ENCODE assay signal across 25 mouse cellular contexts in the genomic region with DNA sequence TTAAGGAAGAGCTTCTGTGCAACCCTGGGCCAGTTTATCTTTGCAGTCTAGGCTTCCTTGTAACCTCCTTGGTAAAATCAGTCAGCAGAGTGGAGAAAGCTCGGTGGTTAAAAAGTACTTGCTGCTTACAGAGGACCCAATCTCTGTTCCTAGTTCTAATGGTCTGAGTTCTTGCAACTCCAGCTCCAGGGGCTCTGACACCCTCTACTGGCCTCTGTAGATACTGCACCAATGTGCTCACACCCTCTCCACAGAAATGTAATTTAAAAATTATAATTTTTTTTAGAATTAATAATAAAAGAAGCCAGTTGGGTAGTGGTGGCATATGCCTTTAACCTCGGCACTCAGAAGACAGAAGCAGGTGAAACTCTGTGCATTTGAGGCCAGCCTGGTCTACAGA. TPM values are rescaled to one million over a fixed set of nuclear protein-coding genes. Genes with fewer than 3 reads are reported as not detected.
DNase-seq lines count a peak whose midpoint lies in the region; ATAC-seq and TF ChIP-seq lines count a peak whose summit lies in the region.
"Had no signal": no experiment of that assay in that cellular context is flagged by ENCODE, and none has a peak within 500 bp of the region (broad histone marks: within the 10 kb centered on the region; RNA-seq: fewer than 3 reads in every experiment).

No protein-coding gene starts in this region.

- DNase-seq in kidney, postnatal 0 days (ENCODE audit: low spot score), result no peak
- DNase-seq in kidney, postnatal 36 days, result no peak
- DNase-seq in A20 (ENCODE audit: low read depth, low spot score), result peak; percentile 32
- DNase-seq in ES-E14 (ENCODE audit: low read depth, low spot score), result no peak
- no peak for DNase-seq in liver, embryonic 14.5 days (ENCODE audit: low read depth in 3 of 3, low spot score in 3 of 3)
- DNase-seq in retina, postnatal 1 day, result no peak
- no peak for DNase-seq in left cerebral cortex, postnatal 4 days
- DNase-seq: cerebellum, postnatal 10 days; gastrocnemius, postnatal 36 days; heart, postnatal 14 days; kidney, adult 18-20 months; kidney, postnatal 4 days; lung, postnatal 4 days; thymus, adult 2 months had no signal

- H3K9ac ChIP-seq in kidney, postnatal 0 days (ENCODE audit: low read depth, low read length), result no peak overlapping the region
- no peak overlapping the region for H3K9ac ChIP-seq in ES-E14 (ENCODE audit: insufficient read depth, low read depth, low read length, poor library complexity, severe bottlenecking)
- no peak overlapping the region for H3K9ac ChIP-seq in liver, embryonic 14.5 days (replicated peaks)
- H3K9ac ChIP-seq: forebrain, embryonic 12.5 days; hindbrain, embryonic 14.5 days; liver, embryonic 15.5 days; midbrain, embryonic 12.5 days had no signal

- H3K9me3 ChIP-seq in kidney, postnatal 0 days (replicated peaks; ENCODE audit: low read length), result no peaks in the 10 kb centered on the region
- no peaks in the 10 kb centered on the region for H3K9me3 ChIP-seq in ES-E14 (ENCODE audit: control insufficient read depth, insufficient read depth, low read depth, low read length)
- no peaks in the 10 kb centered on the region for H3K9me3 ChIP-seq in liver, embryonic 14.5 days (ENCODE audit: control insufficient read depth, low read length)
- H3K9me3 ChIP-seq: forebrain, embryonic 12.5 days; liver, embryonic 15.5 days; midbrain, embryonic 12.5 days had no signal

- no peak overlapping the region for H3K4me2 ChIP-seq in kidney, postnatal 0 days (ENCODE audit: low read length)
- H3K4me2 ChIP-seq in liver, embryonic 14.5 days (ENCODE audit: low read depth), result no peak overlapping the region
- H3K4me2 ChIP-seq: forebrain, embryonic 12.5 days; heart, embryonic 11.5 days; hindbrain, embryonic 14.5 days; liver, embryonic 15.5 days; midbrain, embryonic 12.5 days had no signal

- peak; percentile 30 for TF ChIP-seq CTCF in kidney, postnatal 0 days (IDR thresholded peaks at IDR 0.05; ENCODE audit: low read depth)
- peak; percentile 38 for TF ChIP-seq CTCF in liver, embryonic 14.5 days (IDR thresholded peaks at IDR 0.05; ENCODE audit: low read depth)

- TF ChIP-seq EP300 in liver, embryonic 14.5 days (IDR thresholded peaks at IDR 0.05; ENCODE audit: low read depth), result no peak

- no peaks in the 10 kb centered on the region for H3K27me3 ChIP-seq in kidney, postnatal 0 days (ENCODE audit: insufficient read depth, low read length)
- peaks cover 11% of the 10 kb centered on the region for H3K27me3 ChIP-seq in liver, embryonic 14.5 days (ENCODE audit: control insufficient read depth, insufficient read depth, low read length)
- H3K27me3 ChIP-seq: Patski had no signal

- H3K4me1 ChIP-seq in kidney, postnatal 0 days (replicated peaks; ENCODE audit: insufficient read depth, low read length), result no peaks in the 10 kb centered on the region
- H3K4me1 ChIP-seq in ES-E14 (ENCODE audit: control insufficient read depth in 2 of 2, insufficient read depth in 2 of 2, low read length in 2 of 2, poor library complexity in 1 of 2), result peaks cover 7 to 8% of the 10 kb centered on the region in 2 experiments
- H3K4me1 ChIP-seq in liver, embryonic 14.5 days (replicated peaks; ENCODE audit: control insufficient read depth in 2 of 2, insufficient read depth in 2 of 2, low read length in 1 of 2), result no peaks in the 10 kb centered on the region
- H3K4me1 ChIP-seq: liver, embryonic 15.5 days had no signal

- intact Hi-C loops in left cerebral cortex, postnatal 4 days (cut with DNase I), result no loop called here

- WGBS in kidney, postnatal 0 days, result 83% methylated on average over 2 of the region's 2 CpGs
- 40% methylated on average over 2 of the region's 2 CpGs for WGBS in liver, embryonic 14.5 days (ENCODE audit: insufficient replicate concordance)

- no peak overlapping the region for H3K4me3 ChIP-seq in kidney, postnatal 0 days (replicated peaks; ENCODE audit: low read depth, low read length)
- H3K4me3 ChIP-seq in ES-E14 (ENCODE audit: insufficient read depth in 1 of 2, low read depth in 1 of 2, low read length in 2 of 2, poor library complexity in 1 of 2, severe bottlenecking in 1 of 2), result no peak overlapping the region
- H3K4me3 ChIP-seq in liver, embryonic 14.5 days (ENCODE audit: insufficient read depth in 1 of 2, low read depth in 2 of 2, low read length in 2 of 2), result no peak overlapping the region
- H3K4me3 ChIP-seq: forebrain, embryonic 12.5 days; liver, embryonic 15.5 days; midbrain, embryonic 12.5 days had no signal

- ATAC-seq in kidney, postnatal 0 days (replicated peaks; ENCODE audit: low FRiP score, low read depth), result no peak
- ATAC-seq in liver, embryonic 14.5 days (ENCODE audit: insufficient read depth), result no peak
- ATAC-seq: Patski had no signal

- no peak overlapping the region for H3K27ac ChIP-seq in kidney, postnatal 0 days
- no peak overlapping the region for H3K27ac ChIP-seq in ES-E14 (ENCODE audit: insufficient read depth, low read depth, low read length, poor library complexity, severe bottlenecking)
- H3K27ac ChIP-seq in liver, embryonic 14.5 days, result no peak overlapping the region
- H3K27ac ChIP-seq: forebrain, embryonic 12.5 days; hindbrain, embryonic 14.5 days; liver, embryonic 15.5 days; midbrain, embryonic 12.5 days had no signal

- in situ Hi-C loops in ES-E14 (cut with MboI; ENCODE audit: low sequenced_read_pairs in 2 of 2, unreplicated experiment in 2 of 2), result no loop called here

- no peaks in the 10 kb centered on the region for H3K36me3 ChIP-seq in kidney, postnatal 0 days (ENCODE audit: insufficient read depth, low read length)
- no peaks in the 10 kb centered on the region for H3K36me3 ChIP-seq in ES-E14 (ENCODE audit: control insufficient read depth, insufficient read depth, low read length, poor library complexity, severe bottlenecking)
- no peaks in the 10 kb centered on the region for H3K36me3 ChIP-seq in liver, embryonic 14.5 days (replicated peaks; ENCODE audit: control insufficient read depth, insufficient read depth, low read depth)
- H3K36me3 ChIP-seq: forebrain, embryonic 12.5 days; liver, embryonic 15.5 days; midbrain, embryonic 12.5 days had no signal

TF ChIP-seq in ES-E14, 5 proteins besides CTCF, POLR2A, EP300 and RAD21:
- no peak for TF ChIP-seq ZNF384 (IDR thresholded peaks at IDR 0.05; ENCODE audit: low read depth, low read length)
- TF ChIP-seq ZC3H11A (IDR thresholded peaks at IDR 0.05; ENCODE audit: borderline replicate concordance, low read depth, low read length), result peak; percentile 73

RNA-seq across cellular contexts. Expression of a gene that starts 8.7 kb away (rescaled TPM):
- 0.87 and 0.92 TPM in 2 replicates for polyA plus RNA-seq in kidney, postnatal 0 days (2015; fragmentation: Nextera tagmentation; extraction: Ambion mirVana)
- total RNA-seq in ES-E14 (2012; rRNA removed), result 10.8 and 43.2 TPM in 2 replicates
- polyA plus RNA-seq in liver, embryonic 14.5 days (2012; rRNA removed), result 0.02 and 0.09 TPM in 2 replicates
- not detected in 2 replicates for polyA plus RNA-seq in liver, embryonic 14.5 days (2014; fragmentation: Nextera tagmentation; extraction: Ambion mirVana)
- under 1 TPM; 0.26 to 0.62 TPM for total RNA-seq in left cerebral cortex, postnatal 4 days (2021)
- total RNA-seq: gastrocnemius, postnatal 36 days; heart, postnatal 14 days; layer of hippocampus, postnatal 25 days; left cerebral cortex, postnatal 36 days; neutrophil, adult 5-6 weeks had no signal
- polyA plus RNA-seq: liver, embryonic 15.5 days; stomach, embryonic 14.5 days had no signal

RNA-seq across cellular contexts. Expression of a gene that starts 27.2 kb away (rescaled TPM):
- 22.4 and 25.9 TPM in 2 replicates for polyA plus RNA-seq in kidney, postnatal 0 days (2015; fragmentation: Nextera tagmentation; extraction: Ambion mirVana)
- total RNA-seq in ES-E14 (2012; rRNA removed), result 23.9 TPM in 2 replicates
- 6.9 and 11.7 TPM in 2 replicates for polyA plus RNA-seq in liver, embryonic 14.5 days (2012; rRNA removed)
- polyA plus RNA-seq in liver, embryonic 14.5 days (2014; fragmentation: Nextera tagmentation; extraction: Ambion mirVana), result 6.4 and 6.7 TPM in 2 replicates
- total RNA-seq in left cerebral cortex, postnatal 4 days (2021), result 10 to 100 TPM; 33.5 to 36.0 TPM

RNA-seq across cellular contexts. Expression of a gene that starts 40.5 kb away (rescaled TPM):
- polyA plus RNA-seq in kidney, postnatal 0 days (2015; fragmentation: Nextera tagmentation; extraction: Ambion mirVana), result 0.13 TPM in 1 of 2 replicates, not detected in the other
- total RNA-seq in ES-E14 (2012; rRNA removed), result 147 and 268 TPM in 2 replicates
- not detected in 2 replicates for polyA plus RNA-seq in liver, embryonic 14.5 days (2012; rRNA removed)
- polyA plus RNA-seq in liver, embryonic 14.5 days (2014; fragmentation: Nextera tagmentation; extraction: Ambion mirVana), result not detected in 2 replicates
- total RNA-seq in left cerebral cortex, postnatal 4 days (2021), result not detected
- total RNA-seq: adrenal gland, postnatal 4 days; heart, postnatal 14 days; layer of hippocampus, postnatal 25 days; left cerebral cortex, postnatal 36 days had no signal
- polyA plus RNA-seq: forebrain, embryonic 12.5 days; heart, embryonic 11.5 days; hindbrain, embryonic 14.5 days; liver, embryonic 15.5 days; midbrain, embryonic 12.5 days; Patski; stomach, embryonic 14.5 days had no signal

RNA-seq across cellular contexts. Expression of a gene that starts 49.8 kb away (rescaled TPM):
- polyA plus RNA-seq in kidney, postnatal 0 days (2015; fragmentation: Nextera tagmentation; extraction: Ambion mirVana), result 0.58 and 0.93 TPM in 2 replicates
- total RNA-seq in ES-E14 (2012; rRNA removed), result 2.4 and 3.3 TPM in 2 replicates
- 0.10 TPM in 2 replicates for polyA plus RNA-seq in liver, embryonic 14.5 days (2012; rRNA removed)
- 0.10 and 0.13 TPM in 2 replicates for polyA plus RNA-seq in liver, embryonic 14.5 days (2014; fragmentation: Nextera tagmentation; extraction: Ambion mirVana)
- total RNA-seq in left cerebral cortex, postnatal 4 days (2021), result under 1 TPM; 0.44 to 0.72 TPM
- total RNA-seq: gastrocnemius, postnatal 36 days; heart, postnatal 14 days; layer of hippocampus, postnatal 25 days had no signal
- polyA plus RNA-seq: Patski; stomach, embryonic 14.5 days had no signal

RNA-seq across cellular contexts. Expression of a gene that starts 52.1 kb away (rescaled TPM):
- polyA plus RNA-seq in kidney, postnatal 0 days (2015; fragmentation: Nextera tagmentation; extraction: Ambion mirVana), result 212 and 227 TPM in 2 replicates
- 57.6 and 65.9 TPM in 2 replicates for total RNA-seq in ES-E14 (2012; rRNA removed)
- polyA plus RNA-seq in liver, embryonic 14.5 days (2012; rRNA removed), result 14.6 and 16.7 TPM in 2 replicates
- polyA plus RNA-seq in liver, embryonic 14.5 days (2014; fragmentation: Nextera tagmentation; extraction: Ambion mirVana), result 25.4 and 27.7 TPM in 2 replicates
- total RNA-seq in left cerebral cortex, postnatal 4 days (2021), result 10 to 100 TPM; 27.5 to 30.5 TPM

Comparison
In these comparisons a context has a peak if more than half of its experiments do, and no peak if none do; other contexts are left out.
1. RNA of a gene that starts 40.5 kb away (total RNA-seq): 147 to 268 TPM in ES-E14; not detected in left cerebral cortex, postnatal 4 days; every median in the first group is over 100 times any median in the second.